Mouse (Mus musculus) heart, embryonic 15.5 days (tissue): ENCODE results near the gene 0610010F05Rik. TPM values are rescaled to one million over a fixed set of nuclear protein-coding genes. Genes with fewer than 3 reads are reported as not detected.

Experiments used
- ATAC-seq: fragments of 200-750 bp; cut with Nextera tagmentation; replicated peaks from 2 replicates; pipeline ENCODE4 v1.8.0; 2017; ENCODE audit warnings: low read depth, moderate TSS enrichment; ENCODE audit not compliant: insufficient number of reproducible peaks, insufficient read depth, low FRiP score
- H3K27ac ChIP-seq: fragments of 300-500 bp; sonication (generic); 2 replicates; pipeline ENCODE4 v1.5.1; 2015; ENCODE audit warnings: mild to moderate bottlenecking, inconsistent platforms
- H3K27me3 ChIP-seq: fragments of 300-500 bp; sonication (generic); 2 replicates; pipeline ENCODE4 v1.6.1; 2015; ENCODE audit warnings: inconsistent platforms
- H3K36me3 ChIP-seq: fragments of 300-500 bp; sonication (generic); 2 replicates; pipeline ENCODE4 v1.6.1; 2015; ENCODE audit warnings: mild to moderate bottlenecking, inconsistent platforms
- H3K4me1 ChIP-seq: fragments of 300-500 bp; sonication (generic); replicated peaks from 2 replicates; pipeline ENCODE4 v1.6.1; 2015; ENCODE audit warnings: inconsistent platforms
- H3K4me2 ChIP-seq: fragments of 300-500 bp; sonication (generic); 2 replicates; pipeline ENCODE4 v1.6.1; 2015; ENCODE audit warnings: inconsistent platforms, mild to moderate bottlenecking, moderate library complexity
- H3K4me3 ChIP-seq: fragments of 300-500 bp; sonication (generic); 2 replicates; pipeline ENCODE4 v1.5.1; 2015; ENCODE audit warnings: mild to moderate bottlenecking, inconsistent platforms
- H3K9ac ChIP-seq: fragments of 300-500 bp; sonication (generic); 2 replicates; pipeline ENCODE4 v1.6.1; 2015; ENCODE audit warnings: mild to moderate bottlenecking, inconsistent platforms
- H3K9me3 ChIP-seq: fragments of 300-500 bp; sonication (generic); replicated peaks from 2 replicates; pipeline ENCODE4 v1.6.1; 2016; ENCODE audit warnings: inconsistent platforms
- WGBS: fragments of 180-500 bp; shearing (Covaris S2); methylation state at CpG from one replicate; pipeline ENCODE4 v1.1.7; 2015; ENCODE audit warnings: mixed read lengths; 5-methylcytosine and 5-hydroxymethylcytosine counted together
- polyA plus RNA-seq: library from polyadenylated mRNA; unstranded; fragments of >200 nt; fragmentation: Nextera tagmentation; extraction: Ambion mirVana; gene quantifications from 2 replicates; pipeline ENCODE4 v1.2.1, GENCODE M21; 2015

Gene 0610010F05Rik
- polyA plus RNA-seq, 1 experiment from 2014 or later, result 15.3 TPM

DNA sequence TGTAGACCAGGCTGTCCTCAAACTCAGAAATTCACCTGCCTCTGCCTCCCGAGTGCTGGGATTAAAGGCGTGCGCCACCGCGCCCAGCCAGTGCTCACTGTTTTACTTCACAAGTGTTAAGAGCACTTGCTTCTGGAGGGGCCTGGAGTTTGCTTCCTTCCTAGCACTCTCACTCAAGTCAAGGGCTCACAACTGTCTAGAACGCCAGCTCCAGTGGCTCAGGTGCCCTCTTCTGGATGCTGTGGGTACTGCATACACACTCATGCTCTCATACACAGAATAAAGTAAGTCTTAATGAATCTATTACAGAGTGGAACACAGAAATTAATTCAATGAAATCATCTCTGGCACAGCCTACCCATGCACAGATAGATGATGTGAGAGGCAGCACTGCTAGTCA is 67.7 kb downstream of the 0610010F05Rik start:
- ATAC-seq, result no peak
- peaks cover under 1% of the 10 kb centered on the region; the same call in 1 of the 2 replicates for H3K36me3 ChIP-seq
- H3K4me2 ChIP-seq, result no peak overlapping the region
- H3K27me3 ChIP-seq, result no peaks in the 10 kb centered on the region
- no peak overlapping the region for H3K4me3 ChIP-seq
- 47% methylated on average over 6 of the region's 6 CpGs for WGBS
- no peak overlapping the region for H3K27ac ChIP-seq
- no peak overlapping the region for H3K9ac ChIP-seq
- H3K9me3 ChIP-seq, result no peaks in the 10 kb centered on the region
- H3K4me1 ChIP-seq, result no peaks in the 10 kb centered on the region

DNA sequence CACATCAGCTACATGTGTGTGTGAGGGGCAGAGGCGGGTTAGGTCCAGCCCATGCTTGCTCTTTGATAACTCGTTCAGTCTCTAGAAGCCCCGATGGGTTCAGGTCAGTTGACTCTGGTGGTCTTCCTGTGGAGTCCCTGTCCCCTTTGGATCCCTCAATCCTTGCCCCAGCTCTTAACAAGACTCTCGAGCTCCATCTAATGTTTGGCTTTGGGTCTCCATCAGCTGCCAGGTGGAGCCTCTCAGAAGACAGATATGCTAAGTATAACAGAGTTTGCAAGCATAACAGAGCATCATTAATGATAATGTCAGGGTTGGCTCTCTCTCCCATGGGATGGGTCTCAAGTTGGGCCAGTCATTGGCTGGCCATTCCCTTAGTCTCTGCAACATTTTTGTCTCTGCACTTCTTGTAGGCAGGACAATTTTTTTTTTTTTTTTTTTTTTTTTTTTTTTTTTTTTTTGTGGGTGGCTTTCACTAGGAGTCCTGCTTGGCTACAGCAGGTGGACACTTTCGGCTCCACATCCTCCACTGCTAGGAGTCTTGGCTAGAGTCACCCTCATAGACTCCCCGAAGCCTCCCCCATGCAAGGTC is 76.3 kb downstream of the 0610010F05Rik start:
- Histone ChIP-seq H3K9me3 (no peaks in the 10 kb centered on the region), H3K9ac (no peak overlapping the region), H3K4me3 (no peak overlapping the region), H3K4me2 (no peak overlapping the region), H3K4me1 (no peaks in the 10 kb centered on the region), H3K27me3 (no peaks in the 10 kb centered on the region), H3K36me3 (no peaks in the 10 kb centered on the region), H3K27ac (no peak overlapping the region)
- no peak for ATAC-seq
- 67% methylated on average over 6 of the region's 6 CpGs for WGBS

DNA sequence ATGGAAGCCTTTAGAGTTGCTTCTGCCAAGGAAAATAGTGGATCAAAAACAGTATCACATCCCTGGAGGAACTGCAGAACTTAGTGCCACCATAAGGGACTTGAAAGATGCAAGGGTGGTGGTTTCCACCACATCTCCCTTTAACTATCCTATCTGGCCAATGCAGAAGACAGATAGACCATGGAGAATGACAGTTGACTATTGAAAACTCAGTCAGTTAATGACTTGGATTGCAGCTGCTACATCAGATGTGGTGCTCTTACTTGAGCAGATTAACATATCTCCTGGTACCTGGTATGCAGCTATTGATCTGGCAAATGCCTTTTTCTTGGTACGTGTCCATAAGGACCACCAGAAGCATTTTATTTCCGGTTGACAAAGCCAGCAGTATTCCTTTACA is 96.0 kb downstream of the 0610010F05Rik start:
- no peaks in the 10 kb centered on the region for H3K4me1 ChIP-seq
- no peaks in the 10 kb centered on the region for H3K36me3 ChIP-seq
- no peaks in the 10 kb centered on the region for H3K27me3 ChIP-seq
- ATAC-seq, result no peak
- H3K9me3 ChIP-seq, result no peaks in the 10 kb centered on the region
- no peak overlapping the region for H3K27ac ChIP-seq
- H3K4me2 ChIP-seq, result no peak overlapping the region
- H3K9ac ChIP-seq, result no peak overlapping the region
- WGBS, result 81% methylated on average over 2 of the region's 2 CpGs
- H3K4me3 ChIP-seq, result no peak overlapping the region

DNA sequence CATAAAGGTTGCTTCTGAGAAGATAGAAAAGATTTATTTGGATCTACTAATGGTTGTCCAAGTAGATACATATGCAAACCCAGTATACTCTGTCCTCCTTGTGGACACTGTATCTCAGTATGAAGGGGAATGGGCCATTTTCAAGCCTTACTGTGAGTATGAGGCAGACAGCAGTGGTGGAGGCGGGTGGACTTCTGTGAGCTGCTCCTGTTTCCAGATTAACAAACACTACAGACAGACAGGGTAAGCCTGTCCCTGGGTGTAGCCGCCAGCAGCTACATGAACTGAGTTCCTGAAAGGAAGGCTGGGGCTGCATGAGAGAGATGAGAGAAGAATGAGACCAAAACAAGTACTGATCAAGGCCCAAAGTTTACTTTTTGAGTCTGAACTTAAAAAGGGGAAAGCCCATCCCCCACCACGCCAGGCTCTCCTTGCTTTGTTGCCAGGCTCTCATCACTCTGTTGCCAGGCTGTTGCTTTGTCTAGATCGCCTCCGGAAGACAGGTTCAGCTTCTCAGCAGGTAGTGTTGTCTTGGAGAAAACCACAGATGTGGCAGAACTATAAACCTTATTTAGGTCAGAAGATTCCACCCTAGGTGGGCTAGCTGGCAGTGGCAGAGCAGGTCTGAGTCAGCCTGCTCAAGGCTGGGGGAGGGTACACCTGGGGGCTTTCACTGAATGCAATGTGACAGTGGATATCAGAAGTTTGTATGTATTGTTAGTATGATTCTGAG is 112.8 kb downstream of the 0610010F05Rik start, which contains the start of gene 1700093K21Rik:
TSS of gene 1700093K21Rik (minus strand) at position 683 of the 733 bp plus-strand sequence.
- Histone ChIP-seq H3K4me2 (no peak within 1 kb of the TSS), H3K4me1 (no peaks in the 10 kb centered on the region), H3K36me3 (no peaks in the 10 kb centered on the region), H3K9ac (no peak within 1 kb of the TSS), H3K27ac (no peak within 1 kb of the TSS), H3K27me3 (no peaks in the 10 kb centered on the region), H3K9me3 (0 out of 2 replicates have a peak, but pooled peaks cover 2% of the 10 kb centered on the region), H3K4me3 (no peak within 1 kb of the TSS)
- 46% methylated on average over 5 of the region's 5 CpGs for WGBS
- no peak for ATAC-seq

DNA sequence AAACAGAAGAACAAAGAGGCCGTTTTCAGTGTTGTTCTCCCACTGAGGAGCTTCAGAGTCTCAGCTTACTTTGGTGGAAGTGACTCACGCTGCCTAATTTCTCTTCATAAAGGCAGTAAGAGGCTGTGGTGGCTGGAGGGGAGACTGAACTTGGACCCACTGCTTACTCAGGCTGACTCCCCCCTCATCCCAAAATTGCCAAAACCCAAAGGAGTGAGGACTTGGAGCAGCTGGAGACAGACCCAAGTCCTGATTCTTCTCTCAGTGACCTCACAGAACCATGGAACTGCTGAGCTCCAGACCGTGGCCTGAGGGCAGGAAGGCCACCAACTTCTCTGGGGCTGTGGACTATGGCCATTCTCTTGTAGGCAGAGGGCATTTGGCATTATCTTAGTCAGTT is 114.5 kb downstream of the 0610010F05Rik start:
- no peak overlapping the region for H3K9ac ChIP-seq
- no peaks in the 10 kb centered on the region for H3K9me3 ChIP-seq
- H3K27ac ChIP-seq, result no peak overlapping the region
- WGBS, result 79% methylated on average over 3 of the region's 3 CpGs
- H3K4me1 ChIP-seq, result no peaks in the 10 kb centered on the region
- H3K27me3 ChIP-seq, result no peaks in the 10 kb centered on the region
- H3K4me3 ChIP-seq, result no peak overlapping the region
- H3K4me2 ChIP-seq, result no peak overlapping the region
- no peak for ATAC-seq
- no peaks in the 10 kb centered on the region for H3K36me3 ChIP-seq

DNA sequence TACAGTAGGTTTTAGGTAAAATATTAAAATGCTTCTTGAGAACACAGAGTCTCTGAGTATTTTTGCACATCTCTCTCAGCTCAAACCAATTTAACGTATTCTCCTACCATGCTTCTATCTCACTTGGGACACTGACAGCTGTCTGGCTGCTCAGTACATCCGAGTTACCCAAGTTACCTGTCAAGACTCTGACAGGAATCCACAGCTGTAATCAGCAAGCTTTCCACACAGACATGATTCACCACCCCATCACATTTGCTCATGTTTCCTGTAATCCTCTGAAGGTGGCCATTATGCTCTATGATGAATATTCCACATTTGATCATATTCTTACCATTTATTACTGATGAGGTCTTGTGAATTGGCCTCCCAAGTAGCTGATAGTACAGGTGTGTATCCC is 118.1 kb downstream of the 0610010F05Rik start:
- H3K36me3 ChIP-seq, result no peaks in the 10 kb centered on the region
- H3K4me1 ChIP-seq, result no peaks in the 10 kb centered on the region
- H3K9ac ChIP-seq, result no peak overlapping the region
- H3K4me3 ChIP-seq, result no peak overlapping the region
- 69% methylated on average over 2 of the region's 2 CpGs for WGBS
- ATAC-seq, result no peak
- no peaks in the 10 kb centered on the region for H3K9me3 ChIP-seq
- H3K27ac ChIP-seq, result no peak overlapping the region
- H3K27me3 ChIP-seq, result no peaks in the 10 kb centered on the region
- no peak overlapping the region for H3K4me2 ChIP-seq

Other genes with a start within 250 kb of the 0610010F05Rik start
- 56.7 and 62.4 TPM in 2 replicates for gene Ahsa2, start 135.6 kb downstream of the 0610010F05Rik start, polyA plus RNA-seq
- gene 1700093K21Rik, start 112.5 kb downstream of the 0610010F05Rik start, polyA plus RNA-seq, result not detected in 2 replicates
- gene Pus10, start 32.0 kb upstream of the 0610010F05Rik start, polyA plus RNA-seq, result 10.3 and 11.7 TPM in 2 replicates
- 27.7 and 30.9 TPM in 2 replicates for gene Pex13, start 32.3 kb upstream of the 0610010F05Rik start, polyA plus RNA-seq
- gene Rel, start 137.3 kb upstream of the 0610010F05Rik start, polyA plus RNA-seq, result 1.3 and 1.4 TPM in 2 replicates